Mouse (Mus musculus) bone marrow, adult 2 months (tissue): ENCODE measurements around the gene Mrpl54. TPM values are rescaled to one million over a fixed set of nuclear protein-coding genes. Genes with fewer than 3 reads are reported as not detected.

Source experiments
- H3K27ac ChIP-seq: fragments of 200-500 bp; 2 replicates; pipeline ENCODE4 v1.5.1; 2012; ENCODE audit warnings: low read depth, mild to moderate bottlenecking, control low read depth, inconsistent platforms, low read length; ENCODE audit not compliant: control insufficient read depth, poor library complexity, insufficient read depth
- H3K4me1 ChIP-seq: fragments of 200-500 bp; 2 replicates; pipeline ENCODE4 v1.6.1; 2011; ENCODE audit warnings: low read length; ENCODE audit not compliant: control insufficient read depth, insufficient read depth
- H3K4me3 ChIP-seq: fragments of 200-500 bp; replicated peaks from 2 replicates; pipeline ENCODE3; 2011; ENCODE audit warnings: mild to moderate bottlenecking, low read depth, low read length, control low read depth; ENCODE audit not compliant: control insufficient read depth
- CTCF ChIP-seq: fragments of 200-500 bp; IDR thresholded peaks from 2 replicates; pipeline ENCODE4 v1.5.1; 2011; ENCODE audit warnings: low read length, control low read depth; ENCODE audit not compliant: control insufficient read depth, insufficient read depth
- POLR2A ChIP-seq: fragments of 200-500 bp; IDR thresholded peaks from 2 replicates; pipeline ENCODE4 v1.6.1; 2011; ENCODE audit warnings: low read depth, mild to moderate bottlenecking, control low read depth, low read length, borderline replicate concordance; ENCODE audit not compliant: control insufficient read depth
- WGBS: fragments of 180-500 bp; shearing (Covaris S2); methylation state at CpG from one replicate; pipeline ENCODE4 v1.1.7; 2018; 5-methylcytosine and 5-hydroxymethylcytosine counted together
- polyA plus RNA-seq: library from polyadenylated mRNA; stranded (reverse); fragments of >200 nt; gene quantifications from 2 replicates; pipeline ENCODE4 v1.2.4, GENCODE M21; 2011; ENCODE audit warnings: low replicate concordance; ENCODE audit not compliant: missing spikeins, insufficient read depth, insufficient read length

Gene Mrpl54
- polyA plus RNA-seq, 1 experiment = 75.4 TPM

DNA sequence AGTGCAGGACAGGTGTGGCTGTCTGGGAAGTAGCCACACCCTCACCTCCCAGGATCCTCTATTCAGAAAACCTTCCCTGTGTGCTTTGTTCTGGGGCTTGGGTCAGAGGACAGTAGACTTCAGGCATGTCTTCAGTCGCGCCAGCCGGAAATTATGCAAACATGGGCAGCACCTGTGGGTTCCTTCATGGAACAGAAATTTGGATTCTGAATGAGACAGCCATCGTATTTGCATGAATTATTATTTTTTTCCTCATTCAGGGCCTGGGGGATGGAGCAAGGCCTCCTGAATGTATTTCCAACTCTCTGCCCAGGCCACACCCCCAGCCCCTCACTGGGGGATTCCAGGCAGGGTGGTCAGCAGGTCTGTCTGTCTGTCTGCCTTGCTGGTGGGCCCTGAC lies 5.7 kb downstream of the Mrpl54 start:
- WGBS = 93% methylated on average over 4 of the region's 4 CpGs
- H3K4me3 ChIP-seq = no peak overlapping the region
- no peak overlapping the region for H3K27ac ChIP-seq
- TF ChIP-seq CTCF (no peak), POLR2A (no peak)
- peaks cover 1% of the 10 kb centered on the region; the same call in 1 of the 2 replicates for H3K4me1 ChIP-seq

GRCm38 (mm10) chr10:81259225-81259884 lies 7.4 kb downstream of the Mrpl54 start:
- peaks cover 5% of the 10 kb centered on the region; the same call in 1 of the 2 replicates for H3K4me1 ChIP-seq
- WGBS = 75% methylated on average over 21 of the region's 21 CpGs

GRCm38 (mm10) chr10:81257158-81258039 lies 9.3 kb downstream of the Mrpl54 start:
- WGBS = 2% methylated on average over 62 of the region's 62 CpGs
- H3K4me3 ChIP-seq = peak overlapping the region; percentile 74
- TF ChIP-seq CTCF (no peak), POLR2A (peak; percentile 13; the same call in 1 of the 2 replicates)
- peaks cover 6% of the 10 kb centered on the region for H3K4me1 ChIP-seq
- peak overlapping the region; percentile 17; the same call in 1 of the 2 replicates for H3K27ac ChIP-seq

More at GRCm38 (mm10) chr10:81259225-81259884, 7.4 kb downstream of the Mrpl54 start:
- H3K27ac ChIP-seq = no peak overlapping the region
- TF ChIP-seq POLR2A (no peak), CTCF (no peak)
- H3K4me3 ChIP-seq = no peak overlapping the region

GRCm38 (mm10) chr10:81254886-81255285 lies 11.8 kb downstream of the Mrpl54 start:
- H3K4me3 ChIP-seq = no peak overlapping the region
- H3K27ac ChIP-seq = no peak overlapping the region
- H3K4me1 ChIP-seq = peaks cover 6% of the 10 kb centered on the region
- TF ChIP-seq CTCF (no peak), POLR2A (no peak)
- 0% methylated on average over 1 of the region's 1 CpGs for WGBS

DNA sequence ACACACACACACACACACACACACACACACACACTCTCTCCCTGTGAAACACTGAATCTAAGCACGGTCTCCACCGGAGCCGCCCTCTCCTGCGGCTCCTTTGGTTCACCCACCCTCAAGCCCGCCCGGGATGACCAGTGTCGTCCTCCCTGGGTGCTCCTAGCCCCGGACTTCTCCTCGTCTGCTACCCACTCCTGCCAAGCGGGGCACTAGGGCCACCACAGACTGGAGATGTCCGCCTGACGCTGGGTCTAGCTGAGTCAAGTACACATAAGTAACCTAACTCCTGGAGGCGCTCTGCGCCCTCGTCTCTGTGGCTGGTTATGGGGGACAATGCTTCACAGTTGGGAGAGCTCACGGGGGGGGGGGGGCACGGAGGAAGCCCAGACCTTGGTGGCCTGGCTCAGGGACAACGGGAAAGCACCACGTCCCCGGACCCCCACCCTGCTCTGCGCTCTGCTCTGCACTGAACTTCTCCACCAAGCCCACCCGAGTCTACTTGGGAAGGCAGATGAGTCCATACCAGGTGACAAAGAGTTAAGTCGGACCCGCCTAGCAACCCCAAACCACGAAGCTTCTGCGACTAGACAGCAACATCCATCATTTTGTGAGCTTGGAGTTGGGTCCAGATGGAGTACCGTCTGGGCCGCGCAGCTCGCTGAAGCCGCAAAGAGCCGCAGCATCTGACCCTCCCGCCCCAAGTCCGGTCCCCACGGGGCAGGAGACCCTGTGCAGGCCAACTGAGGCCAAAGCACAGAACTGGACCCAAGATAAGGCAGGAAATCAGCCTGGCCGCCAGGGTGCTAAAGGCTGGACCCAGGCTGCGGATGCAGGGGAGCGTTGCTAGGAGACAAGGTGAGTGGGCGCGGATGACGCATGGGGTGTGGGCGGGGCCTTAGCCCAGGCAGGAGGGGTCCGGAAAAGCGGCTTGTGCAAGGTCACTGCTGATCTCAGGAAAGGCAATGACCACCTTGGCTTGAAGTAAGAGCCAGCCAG lies 14.0 kb downstream of the Mrpl54 start, which contains the start of gene Matk:
Gene Matk, plus strand, starts transcription at position 512 of the 996 bp plus-strand sequence.
- WGBS = 13% methylated on average over 44 of the region's 44 CpGs
- Histone ChIP-seq H3K27ac (no peak within 1 kb of the TSS), H3K4me1 (peaks cover 5% of the 10 kb centered on the region), H3K4me3 (no peak within 1 kb of the TSS)
- TF ChIP-seq POLR2A = no peak
- no peak for TF ChIP-seq CTCF

- Histone ChIP-seq H3K4me3 (no peak overlapping the region), H3K27ac (no peak overlapping the region), H3K4me1 (peaks cover 2% of the 10 kb centered on the region)
- TF ChIP-seq POLR2A (no peak), CTCF (no peak)
- 77% methylated on average over 8 of the region's 8 CpGs for WGBS
These were observed 17.3 kb downstream of the Mrpl54 start for GRCm38 (mm10) chr10:81249442-81249841.

DNA sequence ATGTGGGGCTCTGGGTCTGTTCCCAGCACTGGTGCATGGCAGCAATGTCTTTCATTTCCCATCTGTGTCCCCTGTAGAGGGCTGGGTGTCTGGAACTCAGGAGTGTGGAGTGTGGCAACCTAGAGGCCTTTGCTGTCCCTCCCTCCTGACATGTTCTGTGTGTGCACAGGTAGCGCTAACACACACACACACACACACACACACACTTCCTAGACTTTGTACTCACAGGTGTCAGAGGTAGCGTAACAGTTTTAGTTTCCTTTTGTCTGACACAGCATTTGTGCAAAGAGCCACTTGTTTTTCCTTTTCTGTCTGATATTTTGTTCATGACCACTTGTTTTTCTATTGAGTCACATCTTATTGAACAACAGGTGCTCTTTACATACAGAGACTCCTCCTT lies 18.9 kb downstream of the Mrpl54 start:
- TF ChIP-seq CTCF = no peak
- TF ChIP-seq POLR2A = no peak
- Histone ChIP-seq H3K4me1 (no peaks in the 10 kb centered on the region), H3K4me3 (no peak overlapping the region), H3K27ac (no peak overlapping the region)
- WGBS = 77% methylated on average over 2 of the region's 2 CpGs

DNA sequence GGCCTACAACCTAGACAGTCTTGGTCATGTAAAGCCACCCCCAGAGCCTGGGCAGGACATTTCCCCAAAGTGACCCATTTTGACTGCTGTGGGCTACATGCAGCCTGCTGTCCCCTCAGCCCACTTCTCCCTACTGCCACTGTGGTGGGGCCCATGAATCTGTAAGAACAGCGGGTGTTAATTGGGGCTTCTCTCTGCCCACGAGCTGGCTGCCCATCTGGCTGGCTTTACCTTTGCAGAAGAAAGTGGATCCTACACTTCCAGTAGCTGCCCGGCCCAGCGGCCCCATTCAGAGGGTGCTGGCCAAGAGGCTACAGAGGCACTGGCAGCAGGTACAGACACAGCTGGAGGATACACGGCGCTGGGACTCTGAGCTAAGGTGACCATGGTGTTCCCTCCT lies 21.6 kb downstream of the Mrpl54 start:
- Histone ChIP-seq H3K4me1 (no peaks in the 10 kb centered on the region), H3K27ac (no peak overlapping the region), H3K4me3 (no peak overlapping the region)
- 79% methylated on average over 6 of the region's 6 CpGs for WGBS
- TF ChIP-seq CTCF (no peak), POLR2A (0 out of 2 replicates have a peak, but pooled peaks have one; percentile 16)
